Mouse (Mus musculus) B cell, adult 62 days (primary cell): ENCODE data around the gene Usp8. TPM values are rescaled to one million over a fixed set of nuclear protein-coding genes. Genes with fewer than 3 reads are reported as not detected.

Experiments
- total RNA-seq: library from RNA; stranded (reverse); gene quantifications from 4 replicates; pipeline ENCODE4 v1.2.4, GENCODE M21; 2023

Gene Usp8
- total RNA-seq, result 49.1 to 55.4 TPM (median 51.4 TPM) in 4 replicates

GRCm38 (mm10) chr2:126706759-126707437, at the start of gene Usp8:
Gene Usp8 (plus strand): TSS chr2:126707328.

GRCm38 (mm10) chr2:126676122-126676515, 31.0 kb upstream of the Usp8 start, which contains the start of gene Gabpb1:
Gene Gabpb1 (minus strand): TSS chr2:126676337.

DNA sequence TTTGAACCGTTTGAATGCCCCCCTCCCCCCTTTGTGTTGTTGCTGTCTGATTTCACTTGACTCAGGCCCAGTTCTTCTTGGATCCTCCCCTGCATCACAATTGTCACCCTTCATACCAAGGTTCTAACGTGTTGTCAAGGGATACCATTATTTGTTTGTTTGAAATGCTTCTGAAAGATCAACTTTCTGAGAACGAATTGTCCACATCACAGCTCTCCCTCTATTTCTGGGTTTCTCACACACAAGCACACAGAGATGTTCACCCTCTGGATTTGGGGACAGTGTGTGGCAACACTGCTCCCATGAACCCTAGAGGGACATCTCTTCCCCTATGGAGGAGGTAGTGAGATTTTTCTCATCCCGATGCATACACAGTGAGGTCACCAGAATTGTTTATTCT, 76.2 kb downstream of the Usp8 start, which contains the start of gene Usp50:
TSS of gene Usp50 (minus strand) at position 101 of the 400 bp plus-strand sequence.

Other genes starting within 250 kb of the Usp8 start
- gene Atp8b4, start 206.7 kb upstream of the Usp8 start, total RNA-seq, result 0.18 to 0.47 TPM (median 0.31 TPM) in 4 replicates
- gene Slc27a2, start 154.9 kb upstream of the Usp8 start, total RNA-seq, result not detected in 4 replicates
- gene Hdc, start 88.0 kb upstream of the Usp8 start, total RNA-seq, result 0.37 to 0.78 TPM (median 0.69 TPM) in 3 of 4 replicates, not detected in the other
- 37.4 to 48.8 TPM (median 43.8 TPM) in 4 replicates for gene Gabpb1, start 31.0 kb upstream of the Usp8 start, total RNA-seq
- gene Usp50, start 76.1 kb downstream of the Usp8 start, total RNA-seq, result not detected in 4 replicates
- 82.5 to 91.1 TPM (median 85.7 TPM) in 4 replicates for gene Trpm7, start 168.9 kb downstream of the Usp8 start, total RNA-seq
- 48.7 to 55.9 TPM (median 51.2 TPM) in 4 replicates for gene Sppl2a, start 225.9 kb downstream of the Usp8 start, total RNA-seq